Mouse (Mus musculus) gastrocnemius, adult 2 months (tissue): ENCODE data around the gene Milr1. TPM values are rescaled to one million over a fixed set of nuclear protein-coding genes. Genes with fewer than 3 reads are reported as not detected.
A peak's percentile ranks its signal among the peaks of the same experiment; 100 is the strongest.
"Not testable (repeated sequence)": the region's sequence is repeated elsewhere in the genome, so short reads cannot be mapped to it uniquely, and the experiment has no call there.

Experiments used
- DNase-seq: peaks from one replicate; pipeline ENCODE4 v3.0.0; 2022
- H3K27ac ChIP-seq: fragments of 200-600 bp; 2 replicates; pipeline ENCODE4 v1.8.1; 2022; ENCODE audit warnings: mild to moderate bottlenecking
- H3K4me3 ChIP-seq: fragments of 200-600 bp; 2 replicates; pipeline ENCODE4 v1.8.1; 2022; ENCODE audit warnings: mild to moderate bottlenecking, moderate library complexity
- CTCF ChIP-seq: fragments of 200-600 bp; IDR thresholded peaks from 2 replicates; pipeline ENCODE4 v1.8.1; 2022; ENCODE audit warnings: antibody characterized with exemption, mild to moderate bottlenecking, moderate library complexity
- intact Hi-C: fragments of 180-260 bp; cut with DNase I; formaldehyde crosslinking; loops from one replicate; pipeline ENCODE4 v1.15.1; 2025
- total RNA-seq, 2 experiments: library from RNA; stranded (reverse); gene quantifications; 2 replicates each; pipeline ENCODE4 v1.2.3; 2021

Milr1 gene
- total RNA-seq, 2 experiments from 2014 or later, result not detected

GRCm38 (mm10) chr11:106741232-106741631, 9.8 kb upstream of the Milr1 start:
- Histone ChIP-seq H3K4me3 (no peak overlapping the region), H3K27ac (no peak overlapping the region)
- DNase-seq, result no peak
- TF ChIP-seq CTCF, result no peak
- intact Hi-C loops, result loop anchor here (10.0 kb wide), 2 partner anchors 226 to 326 kb away; no protein-coding TSS in a partner anchor

- DNase-seq, result no peak
- Histone ChIP-seq H3K27ac (no peak overlapping the region), H3K4me3 (no peak overlapping the region)
- TF ChIP-seq CTCF, result no peak
- intact Hi-C loops, result loop anchor here (1.0 to 10.0 kb wide), 4 partner anchors 61 to 327 kb away; no protein-coding TSS in a partner anchor
These were observed 9.2 kb upstream of the Milr1 start for GRCm38 (mm10) chr11:106741826-106742225.

DNA sequence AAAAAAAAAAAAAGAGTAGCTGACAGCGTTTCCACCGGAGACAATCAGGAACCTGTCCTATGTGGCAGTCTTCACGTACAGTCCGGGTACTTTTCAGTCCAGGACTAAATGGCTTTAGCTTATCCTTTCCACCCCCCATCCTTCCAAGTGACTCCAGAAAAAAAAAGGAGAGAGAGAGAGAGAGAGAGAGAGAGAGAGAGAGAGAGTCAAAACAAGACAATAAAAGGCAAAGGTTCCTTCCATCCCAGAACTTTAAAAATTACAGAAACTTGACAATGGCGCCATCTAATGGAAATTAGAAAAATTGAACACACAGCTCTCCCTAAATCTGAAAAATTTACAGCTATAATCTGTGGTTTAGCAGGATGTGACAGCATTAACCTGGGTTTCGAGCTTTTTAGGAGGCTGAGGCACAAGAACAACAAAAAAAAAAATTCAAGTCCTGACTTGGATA, 8.6 kb upstream of the Milr1 start:
- peak; percentile 78 for TF ChIP-seq CTCF
- no peak overlapping the region for H3K27ac ChIP-seq
- DNase-seq, result no peak
- H3K4me3 ChIP-seq, result no peak overlapping the region
- intact Hi-C loops, result loop anchor here (1.0 to 10.0 kb wide), 4 partner anchors 62 to 328 kb away; no protein-coding TSS in a partner anchor

DNA sequence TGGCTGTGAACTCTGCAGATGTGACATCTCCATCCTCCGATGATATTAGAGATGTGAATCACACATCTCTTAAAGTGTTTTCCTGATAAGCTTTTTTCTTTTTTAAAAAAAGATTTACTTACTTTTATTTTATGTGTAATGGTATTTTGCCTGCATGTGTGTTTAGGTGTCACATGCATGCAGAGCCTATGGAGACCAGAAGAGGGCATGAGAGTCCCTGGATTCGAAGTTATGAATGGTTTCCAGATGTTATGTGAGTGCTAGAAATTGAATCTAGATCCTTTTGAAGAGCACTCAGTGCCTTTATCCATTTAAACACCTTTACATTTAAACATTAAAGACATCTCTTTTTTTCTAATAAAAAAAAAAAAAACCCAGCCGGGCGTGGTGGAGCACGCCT, 6.1 kb upstream of the Milr1 start:
- no peak for DNase-seq
- Histone ChIP-seq H3K27ac (no peak overlapping the region), H3K4me3 (no peak overlapping the region)
- intact Hi-C loops, result loop anchor here (10.0 kb wide), 2 partner anchors 230 to 330 kb away; no protein-coding TSS in a partner anchor
- peak; percentile 31 for TF ChIP-seq CTCF

DNA sequence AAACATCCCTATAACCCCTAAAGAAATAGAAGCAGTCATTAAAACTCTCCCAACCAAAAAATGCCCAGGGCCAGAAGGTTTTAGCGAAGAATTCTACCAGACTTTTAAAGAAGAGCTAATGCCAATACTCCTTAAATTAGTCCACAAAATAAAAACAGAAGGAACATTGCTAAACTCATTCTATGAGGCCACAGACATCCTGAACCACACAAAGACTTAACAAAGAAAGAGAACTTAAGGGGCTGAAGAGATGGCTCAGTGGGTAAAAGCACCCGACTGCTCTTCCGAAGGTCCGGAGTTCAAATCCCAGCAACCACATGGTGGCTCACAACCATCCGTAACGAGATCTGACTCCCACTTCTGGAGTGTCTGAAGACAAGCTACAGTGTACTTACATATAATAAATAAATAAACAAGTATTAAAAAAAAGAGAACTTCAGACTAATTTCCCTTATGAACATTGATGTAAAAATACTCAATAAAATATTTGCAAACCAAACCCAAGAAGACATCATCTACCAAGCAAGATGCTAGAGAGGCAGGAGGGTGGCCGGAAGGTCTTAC, 1.4 kb upstream of the Milr1 start:
- DNase-seq, H3K4me3 ChIP-seq, H3K27ac ChIP-seq: not testable (repeated sequence)
- intact Hi-C loops, result loop anchor here (10.0 kb wide), 2 partner anchors 235 to 335 kb away; no protein-coding TSS in a partner anchor

DNA sequence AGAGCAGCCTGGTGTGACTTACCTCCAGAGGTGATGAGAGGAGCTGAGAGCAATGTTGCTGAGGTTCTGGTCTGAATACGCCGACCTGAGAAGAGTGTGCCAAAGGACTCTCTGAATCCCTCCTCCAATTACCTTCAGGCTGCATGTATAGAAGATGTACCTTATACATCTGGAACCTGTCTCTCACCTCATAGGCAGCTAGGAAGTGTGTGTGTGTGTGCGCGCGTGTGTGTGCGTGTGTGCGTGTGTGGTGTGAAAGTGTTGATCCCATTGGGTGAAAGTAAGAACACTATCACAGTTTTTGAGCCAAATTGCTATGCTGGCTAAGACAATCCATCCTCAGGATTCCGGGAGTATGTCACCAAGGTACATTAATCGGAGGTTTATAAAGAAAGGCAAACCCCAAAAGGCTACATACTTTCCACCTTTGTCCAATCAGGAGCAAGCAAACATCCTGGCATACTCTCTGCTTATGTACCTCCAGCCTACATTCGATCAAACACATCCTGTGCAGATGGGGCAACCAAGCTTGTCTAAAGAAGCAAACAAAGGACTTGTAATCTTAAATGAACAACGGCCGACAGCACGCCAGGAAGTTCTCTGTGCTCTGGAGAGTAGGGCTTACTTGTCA, 790 bp upstream of the Milr1 start, which contains the start of gene Pecam1:
Pecam1 (minus strand) TSS at position 508 of the 631 bp plus-strand sequence.
- peak within 1 kb of the TSS; percentile 30 for H3K4me3 ChIP-seq
- intact Hi-C loops, result no loop called here
- no peak for TF ChIP-seq CTCF
- DNase-seq, result no peak
- 0 out of 2 replicates have a peak within 1 kb of the TSS, but pooled peaks have one; percentile 5 for H3K27ac ChIP-seq

DNA sequence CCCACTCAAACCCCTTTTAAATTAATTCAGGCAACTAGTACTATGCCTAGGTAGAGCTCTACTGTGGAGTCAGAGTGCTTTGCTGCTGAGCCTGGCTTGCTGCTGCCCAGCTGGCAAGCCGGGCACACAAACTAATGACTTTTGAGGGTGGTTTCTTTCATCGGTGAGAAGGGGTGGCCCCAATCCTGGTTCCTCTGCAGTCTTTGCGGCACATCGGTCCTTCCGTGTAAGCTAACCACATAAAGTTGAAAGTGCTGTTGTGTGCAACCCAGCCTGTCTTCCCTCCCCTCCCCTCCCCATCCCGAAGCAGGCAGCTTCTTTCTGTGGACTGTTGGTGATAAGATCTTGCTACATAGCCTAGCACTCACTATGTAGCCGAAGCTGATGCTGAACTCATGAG, 1.1 kb downstream of the Milr1 start:
- DNase-seq, result no peak
- Histone ChIP-seq H3K4me3 (peak overlapping the region; percentile 13; the same call in 1 of the 2 replicates), H3K27ac (no peak overlapping the region)
- intact Hi-C loops, result no loop called here
- TF ChIP-seq CTCF, result no peak

GRCm38 (mm10) chr11:106753314-106753713, 2.3 kb downstream of the Milr1 start:
- Histone ChIP-seq H3K4me3 (no peak overlapping the region), H3K27ac (no peak overlapping the region)
- no peak for DNase-seq
- no peak for TF ChIP-seq CTCF
- intact Hi-C loops, result no loop called here

GRCm38 (mm10) chr11:106755583-106755982, 4.6 kb downstream of the Milr1 start:
- Histone ChIP-seq H3K27ac (no peak overlapping the region), H3K4me3 (no peak overlapping the region)
- no peak for DNase-seq
- intact Hi-C loops, result no loop called here
- TF ChIP-seq CTCF, result no peak

DNA sequence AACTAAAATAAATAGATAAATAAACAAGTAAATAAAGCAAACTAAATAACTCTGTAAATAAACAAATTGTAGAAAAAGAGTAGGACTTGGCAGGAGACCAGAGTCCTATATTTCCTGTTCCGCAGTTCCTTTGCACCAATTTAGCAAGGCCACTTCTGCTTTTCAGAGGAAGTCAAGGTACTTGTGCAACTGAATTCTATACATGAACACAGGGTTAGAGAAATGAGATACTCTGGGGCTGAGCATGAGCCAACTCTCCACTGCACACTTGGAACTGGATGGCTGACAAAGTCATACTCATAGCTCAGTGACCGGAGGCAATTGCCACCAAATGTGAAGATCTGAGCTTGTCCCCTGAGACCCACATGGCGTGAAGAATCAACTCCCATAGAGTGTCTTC, 8.0 kb downstream of the Milr1 start:
- intact Hi-C loops, result no loop called here
- no peak overlapping the region for H3K27ac ChIP-seq
- DNase-seq, result no peak
- no peak overlapping the region for H3K4me3 ChIP-seq
- no peak for TF ChIP-seq CTCF

DNA sequence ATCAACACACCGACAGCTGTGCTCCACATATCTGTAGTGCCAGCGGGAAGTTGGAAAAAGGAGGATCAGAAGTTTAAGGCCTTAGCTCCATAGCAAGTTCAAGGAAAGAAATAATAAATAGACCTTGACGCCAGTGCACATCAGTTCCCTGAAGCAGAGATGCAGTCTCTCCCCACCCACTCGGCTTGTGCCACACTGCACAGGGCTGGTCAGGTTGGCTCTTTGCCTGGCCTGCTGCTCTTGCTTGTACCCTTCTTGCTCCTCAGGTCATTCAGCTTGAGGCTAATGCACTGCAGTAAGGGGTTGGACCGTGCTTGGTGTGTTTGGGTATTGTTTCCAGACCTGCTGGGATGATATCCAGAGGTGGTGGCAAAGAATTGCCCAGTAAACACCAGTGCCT, 9.5 kb downstream of the Milr1 start:
- TF ChIP-seq CTCF, result no peak
- Histone ChIP-seq H3K4me3 (no peak overlapping the region), H3K27ac (no peak overlapping the region)
- DNase-seq, result no peak
- intact Hi-C loops, result no loop called here

DNA sequence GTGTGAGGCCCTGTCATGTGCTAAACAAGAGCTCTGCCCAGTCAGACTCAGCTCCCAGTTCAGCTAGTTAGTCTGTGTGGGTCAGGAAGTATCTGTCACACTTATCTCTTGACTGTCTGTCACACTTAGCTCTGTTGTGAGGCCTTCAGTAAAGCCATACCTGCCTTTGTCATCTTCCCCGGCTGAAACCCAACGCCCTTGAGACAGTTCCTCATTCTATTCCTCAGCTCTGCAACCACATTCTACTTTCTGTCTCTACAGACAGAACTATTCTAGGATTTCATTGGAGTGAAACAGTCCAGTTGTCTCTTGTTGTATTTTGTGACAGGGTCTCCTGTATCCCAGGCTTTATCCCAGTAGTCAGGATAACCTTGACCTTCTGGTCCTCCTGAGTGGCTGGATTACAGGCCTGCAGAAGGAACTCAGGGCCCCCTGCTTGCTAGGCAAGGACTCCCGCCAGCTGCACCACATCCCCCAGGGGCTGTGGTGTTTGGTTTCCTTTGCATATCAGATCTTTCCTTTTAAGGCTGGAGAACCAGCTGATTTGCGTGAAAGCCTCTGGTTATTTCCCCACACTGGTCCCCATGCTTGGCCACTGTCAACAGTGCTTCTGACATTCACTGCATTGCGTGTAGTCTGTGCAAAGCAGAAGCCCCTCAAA, 11.2 kb downstream of the Milr1 start:
- intact Hi-C loops, result no loop called here
- no peak for DNase-seq

DNA sequence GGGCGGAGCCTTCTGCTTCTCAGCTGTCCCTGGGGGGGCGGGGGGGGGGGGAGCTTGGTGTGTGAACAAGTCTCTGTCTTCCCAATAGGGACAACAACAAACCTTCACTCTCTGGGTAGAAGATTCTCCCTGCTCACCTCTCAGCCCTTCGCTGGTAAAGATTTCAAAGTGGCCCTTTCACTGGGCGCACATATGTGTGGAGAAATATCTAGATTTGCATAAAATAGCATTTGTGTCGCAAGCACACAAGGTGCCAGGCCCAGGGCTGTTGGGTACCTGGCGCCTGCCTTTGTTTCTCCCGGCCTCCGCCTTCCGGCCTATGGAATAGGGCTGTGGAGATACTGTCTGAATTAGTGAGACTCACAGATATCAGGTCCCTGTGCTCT, 11.8 kb downstream of the Milr1 start:
- no peak for TF ChIP-seq CTCF
- Histone ChIP-seq H3K27ac (peak overlapping the region; percentile 48; the same call in 1 of the 2 replicates), H3K4me3 (no peak overlapping the region)
- intact Hi-C loops, result no loop called here
- no peak for DNase-seq

More for the DNA sequence above, 11.2 kb downstream of the Milr1 start:
- TF ChIP-seq CTCF, result no peak
- 0 out of 2 replicates have a peak overlapping the region, but pooled peaks have one; percentile 48 for H3K27ac ChIP-seq
- H3K4me3 ChIP-seq, result no peak overlapping the region
